Mouse (Mus musculus): Measurements from ENCODE around the gene Usp17lb.
"Not testable (repeated sequence)": the region's sequence is repeated elsewhere in the genome, so short reads cannot be mapped to it uniquely, and the experiment has no call there.

The Usp17lb gene

DNA sequence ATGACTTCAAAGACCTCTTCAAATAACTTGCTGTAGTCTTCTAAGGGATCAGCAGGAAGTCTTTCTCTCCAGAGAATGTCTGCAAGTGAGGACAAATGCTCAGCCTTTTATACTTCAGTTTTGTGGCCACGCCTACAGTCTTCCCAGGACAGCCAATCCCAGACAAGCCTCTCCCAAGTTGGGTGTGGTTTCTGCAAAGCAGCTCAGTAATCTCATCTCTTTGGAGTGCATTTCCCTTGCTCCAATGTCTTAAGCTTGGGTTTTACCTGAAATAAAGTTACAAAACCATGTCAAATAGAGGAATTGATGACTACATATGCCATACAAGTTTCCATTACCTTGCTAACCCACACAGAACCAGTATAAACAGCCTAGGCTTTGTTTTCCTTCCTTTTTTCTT, at the start of gene Usp17lb:
TSS of gene Usp17lb (minus strand) at position 101 of the 400 bp plus-strand sequence.
- no peak for DNase-seq

DNA sequence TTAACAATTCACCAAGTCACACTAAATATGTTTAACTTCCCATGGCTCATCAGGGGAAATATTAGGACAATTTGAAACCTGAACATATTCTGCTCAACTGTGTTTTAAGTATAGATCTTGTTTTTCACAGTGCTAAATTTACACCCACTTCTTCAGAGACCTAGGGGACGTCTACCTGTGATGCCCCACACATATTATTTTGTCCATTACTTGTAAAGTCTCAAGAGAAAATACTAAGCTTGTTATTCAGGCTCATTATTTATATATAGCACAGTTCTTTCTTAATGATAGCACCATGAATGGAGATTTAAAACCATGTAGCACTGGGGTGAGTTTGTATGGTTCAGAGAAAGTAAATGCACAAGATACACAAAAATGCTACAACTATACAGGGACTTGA, 35.3 kb upstream of the Usp17lb start, which contains the start of gene Olfr665:
TSS of gene Olfr665 (plus strand) at position 301 of the 400 bp plus-strand sequence.
- no peak for DNase-seq

DNA sequence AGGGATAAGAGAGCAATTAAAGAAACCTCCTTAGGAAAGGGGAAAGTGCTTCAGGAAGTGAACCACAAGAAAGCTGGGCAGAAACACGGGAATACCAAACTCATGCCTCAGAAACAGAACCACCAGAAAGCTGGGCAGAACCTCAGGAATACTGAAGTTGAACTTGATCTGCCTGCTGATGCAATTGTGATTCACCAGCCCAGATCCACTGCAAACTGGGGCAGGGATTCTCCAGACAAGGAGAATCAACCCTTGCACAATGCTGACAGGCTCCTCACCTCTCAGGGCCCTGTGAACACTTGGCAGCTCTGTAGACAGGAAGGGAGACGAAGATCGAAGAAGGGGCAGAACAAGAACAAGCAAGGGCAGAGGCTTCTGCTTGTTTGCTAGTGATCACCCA, 19.0 kb upstream of the Usp17lb start:
- DNase-seq, result no peak

DNA sequence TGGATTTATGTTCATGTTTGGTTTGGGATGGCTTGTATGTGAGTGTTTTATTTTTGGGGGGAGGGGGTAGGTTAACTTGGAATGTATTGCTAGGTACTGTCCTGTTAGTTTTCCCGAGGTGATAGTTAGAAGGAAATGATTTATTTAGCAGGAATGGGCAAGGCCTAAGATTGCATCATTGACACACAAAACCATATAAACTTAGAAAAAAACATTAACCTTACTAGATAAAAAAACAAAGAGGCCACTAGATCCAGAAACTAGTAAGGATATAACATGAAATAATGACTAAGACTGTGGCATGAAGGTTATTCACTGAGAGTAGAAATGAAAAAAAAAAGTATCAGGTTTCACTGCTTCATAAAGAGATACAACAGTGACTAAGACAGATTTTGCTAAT, 15.3 kb upstream of the Usp17lb start:
- no peak for DNase-seq

DNA sequence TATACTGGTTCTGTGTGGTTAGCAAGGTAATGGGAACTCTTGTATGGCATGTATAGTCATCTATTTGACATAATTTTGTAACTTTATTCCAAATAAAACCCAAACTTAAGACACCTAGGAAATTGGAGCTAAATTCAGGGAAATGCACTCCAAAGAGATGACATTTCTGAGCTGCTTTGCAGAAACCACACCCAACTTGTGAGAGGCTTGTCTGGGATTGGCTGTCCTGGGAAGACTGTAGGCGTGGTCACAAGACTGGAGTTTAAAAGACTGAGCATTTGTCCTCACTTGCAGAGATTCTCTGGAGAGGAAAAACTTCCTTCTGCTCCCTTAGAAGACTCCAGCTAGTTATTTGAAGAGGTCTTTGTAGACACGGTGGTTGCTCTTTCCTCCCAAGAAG, 14.3 kb upstream of the Usp17lb start, which contains the start of gene Usp17la:
TSS of gene Usp17la (plus strand) at position 301 of the 400 bp plus-strand sequence.
- not testable (repeated sequence) for DNase-seq

DNA sequence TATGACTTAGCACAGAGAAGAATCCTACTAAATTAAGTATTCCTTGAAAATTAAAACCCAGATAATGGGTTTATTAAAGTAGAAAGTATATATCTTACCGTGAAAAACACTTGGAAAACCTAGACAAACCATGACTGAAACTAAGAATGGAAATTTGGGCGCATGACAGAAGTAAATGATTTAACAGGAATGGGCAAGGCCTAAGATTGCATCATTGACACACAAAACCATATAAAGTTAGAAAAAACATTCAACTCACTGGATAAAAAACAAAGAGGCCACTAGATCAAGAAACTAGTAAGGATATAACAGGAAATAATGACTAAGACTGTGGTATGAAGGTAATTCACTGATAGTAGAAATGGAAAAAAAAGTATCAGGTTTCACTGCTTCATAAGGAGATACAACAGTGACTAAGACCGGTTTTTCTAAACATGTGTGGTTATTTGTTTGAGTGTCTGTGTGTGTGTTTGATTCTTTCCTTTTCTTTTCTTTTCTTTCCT, 12.9 kb upstream of the Usp17lb start:
- DNase-seq, result no peak

DNA sequence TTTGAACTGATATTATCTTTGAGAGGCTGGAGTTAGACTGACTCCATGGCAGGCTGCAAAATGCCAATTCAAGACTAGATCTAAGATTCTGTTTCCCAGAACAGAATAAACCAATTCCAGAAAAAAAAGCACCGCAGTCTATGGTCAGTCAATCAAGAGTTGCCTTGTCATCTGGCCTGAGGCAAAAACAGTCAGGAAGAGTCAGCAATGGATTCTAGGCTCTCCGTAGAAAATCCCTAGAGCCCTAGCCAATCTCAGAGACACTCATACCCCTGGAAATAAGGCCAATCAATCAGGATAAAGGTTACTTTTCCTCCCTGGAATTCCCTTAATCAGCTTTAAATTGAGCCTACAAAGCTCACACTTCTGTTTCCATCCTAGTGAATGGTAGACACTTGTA, 9.1 kb upstream of the Usp17lb start:
- DNase-seq, result not testable (repeated sequence)

DNA sequence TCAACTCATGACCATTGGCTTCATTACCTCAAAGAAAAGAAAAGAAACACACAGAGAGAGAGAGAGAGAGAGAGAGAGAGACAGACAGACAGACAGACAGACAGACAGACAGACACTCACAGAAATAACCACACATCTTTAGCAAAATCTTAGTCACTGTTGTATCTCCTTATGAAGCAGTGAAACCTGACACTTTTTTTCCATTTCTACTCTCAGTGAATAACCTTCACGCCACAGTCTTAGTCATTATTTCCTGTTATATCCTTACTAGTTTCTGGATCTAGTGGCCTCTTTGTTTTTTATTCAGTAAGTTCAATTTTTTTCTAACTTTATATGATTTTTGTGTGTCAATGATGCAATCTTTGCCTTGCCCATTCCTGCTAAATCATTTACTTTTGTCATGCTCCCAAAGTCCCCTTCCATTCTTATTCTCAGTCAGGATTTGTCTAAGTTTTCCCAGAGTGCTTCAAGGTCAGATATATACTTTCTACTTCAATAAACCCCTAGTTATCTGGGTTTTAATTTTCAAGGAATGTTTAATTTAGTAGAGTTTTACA, 1.4 kb upstream of the Usp17lb start:
- DNase-seq, result no peak

DNA sequence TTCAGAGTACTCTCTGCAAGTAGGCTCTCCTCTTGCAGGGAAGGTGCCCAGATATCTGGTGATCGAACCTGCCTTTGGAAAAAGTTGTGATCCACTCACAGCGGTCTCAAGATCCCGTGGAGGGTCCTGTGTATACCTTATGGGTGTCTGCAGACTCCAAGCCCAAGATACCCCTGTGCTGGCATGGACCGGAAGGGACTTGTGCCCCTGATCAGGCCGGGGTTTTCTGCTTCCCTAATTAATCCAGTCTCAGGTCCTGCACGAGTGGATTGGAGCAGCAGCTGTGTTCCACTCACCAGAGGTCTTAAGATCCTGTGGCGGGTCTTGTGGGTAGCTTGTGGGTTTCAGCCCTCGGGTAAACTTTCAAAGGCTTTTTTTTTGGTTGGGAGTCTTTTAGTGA, 32.1 kb downstream of the Usp17lb start:
- not testable (repeated sequence) for DNase-seq

DNA sequence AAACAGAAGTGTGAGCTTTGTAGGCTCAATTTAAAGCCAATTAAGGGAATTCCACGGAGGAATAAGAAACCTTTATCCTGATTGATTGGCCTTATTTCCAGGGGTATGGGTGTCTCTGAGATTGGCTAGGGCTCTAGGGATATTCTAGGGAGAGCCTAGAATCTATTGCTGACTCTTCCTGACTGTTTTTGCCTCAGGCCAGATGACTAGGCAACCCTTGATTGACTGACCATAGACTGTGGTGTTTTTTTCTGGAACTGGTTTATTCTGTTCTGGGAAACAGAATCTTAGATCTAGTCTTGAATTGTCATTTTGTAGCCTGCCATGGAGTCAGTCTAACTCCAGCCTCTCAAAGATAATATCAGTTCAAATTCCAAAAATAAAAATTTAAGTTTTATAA, 51.6 kb downstream of the Usp17lb start:
- no peak for DNase-seq
